Mouse (Mus musculus): ENCODE measurements around the gene Col25a1.

The Col25a1 gene

GRCm38 (mm10) chr3:130377786-130378185 lies 246.5 kb downstream of the Col25a1 start:
- DNase-seq (ENCODE audit: low read depth, low spot score), result no peak

- DNase-seq (ENCODE audit: low read depth, low spot score), result no peak
Observed at GRCm38 (mm10) chr3:130378626-130379025, 247.3 kb downstream of the Col25a1 start.

DNA sequence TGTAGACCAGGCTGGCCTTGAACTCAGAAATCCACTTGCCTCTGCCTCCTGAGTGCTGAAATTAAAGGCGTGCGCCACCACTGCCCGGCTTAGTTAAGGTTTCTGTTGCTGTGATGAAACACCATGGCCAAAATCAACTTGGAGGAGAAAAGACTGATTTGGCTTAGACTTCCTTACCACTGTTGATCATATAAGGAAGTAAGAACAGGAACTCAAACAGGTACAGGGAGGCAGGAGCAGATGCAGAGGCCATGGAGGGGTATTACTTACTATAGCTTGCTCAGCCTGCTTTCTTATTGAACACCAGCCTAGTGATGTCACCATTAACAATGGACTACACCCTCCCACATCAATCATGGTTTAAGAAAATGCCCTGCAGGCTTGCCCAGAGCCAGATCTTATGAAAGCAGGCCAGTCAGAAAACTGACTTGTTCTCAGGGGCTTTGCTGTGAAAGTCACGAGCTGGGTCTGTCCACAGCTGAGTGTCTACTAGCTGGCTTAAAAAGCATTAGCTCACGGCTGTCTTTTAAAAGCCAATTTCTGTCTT lies 249.1 kb downstream of the Col25a1 start:
- DNase-seq (ENCODE audit: low read depth, low spot score), result no peak

DNA sequence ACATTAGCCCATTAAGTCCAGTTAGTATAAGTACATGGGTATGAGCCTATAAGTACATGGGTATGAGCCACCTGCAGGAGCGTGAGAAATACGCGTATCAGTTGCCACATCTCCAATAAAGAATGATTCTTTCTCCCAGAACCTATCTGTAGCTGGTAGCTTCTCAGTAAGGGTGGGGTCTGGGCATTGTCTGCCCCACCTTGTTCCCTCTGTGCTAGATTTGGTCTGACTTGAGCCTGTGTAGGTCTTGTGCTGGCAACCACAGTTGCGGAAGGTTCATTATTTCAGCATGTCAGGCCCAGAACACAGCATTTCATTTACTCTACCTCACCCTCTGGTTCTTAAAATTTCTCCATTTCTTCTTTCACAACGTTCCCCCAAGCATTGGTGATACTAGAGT lies 250.4 kb downstream of the Col25a1 start:
- no peak for DNase-seq (ENCODE audit: low read depth, low spot score)

GRCm38 (mm10) chr3:130385856-130386255 lies 254.6 kb downstream of the Col25a1 start:
- DNase-seq (ENCODE audit: low read depth, low spot score), result no peak

DNA sequence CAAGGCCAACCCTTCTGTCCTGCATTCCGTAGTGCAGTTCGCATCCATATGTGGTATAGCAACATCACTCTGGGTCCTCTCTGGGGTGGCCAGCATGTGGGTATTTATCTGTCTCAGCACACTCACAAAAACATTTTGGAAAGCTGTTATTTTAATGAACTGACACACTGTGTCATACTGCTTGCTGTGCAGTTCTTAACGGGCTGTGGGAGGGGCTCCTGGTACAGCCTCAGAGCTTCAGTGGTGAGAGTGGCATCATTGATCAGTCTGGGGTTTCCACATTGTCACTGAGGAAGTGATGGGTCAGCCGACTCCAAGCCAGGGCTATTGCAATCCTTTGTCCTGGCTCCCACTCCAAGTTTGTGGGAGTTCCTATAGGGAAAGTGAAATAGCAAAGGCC lies 255.9 kb downstream of the Col25a1 start:
- no peak for DNase-seq (ENCODE audit: low read depth, low spot score)

- no peak for DNase-seq (ENCODE audit: low read depth, low spot score)
Observed at GRCm38 (mm10) chr3:130389261-130389975, 258.1 kb downstream of the Col25a1 start.

- no peak for DNase-seq (ENCODE audit: low read depth, low spot score)
Observed at GRCm38 (mm10) chr3:130396636-130397035, 265.3 kb downstream of the Col25a1 start.

- DNase-seq (ENCODE audit: low read depth, low spot score), result no peak
Observed at GRCm38 (mm10) chr3:130400716-130401559, 269.6 kb downstream of the Col25a1 start.

- no peak for DNase-seq (ENCODE audit: low read depth, low spot score)
Observed at GRCm38 (mm10) chr3:130401560-130401852, 270.2 kb downstream of the Col25a1 start.

DNA sequence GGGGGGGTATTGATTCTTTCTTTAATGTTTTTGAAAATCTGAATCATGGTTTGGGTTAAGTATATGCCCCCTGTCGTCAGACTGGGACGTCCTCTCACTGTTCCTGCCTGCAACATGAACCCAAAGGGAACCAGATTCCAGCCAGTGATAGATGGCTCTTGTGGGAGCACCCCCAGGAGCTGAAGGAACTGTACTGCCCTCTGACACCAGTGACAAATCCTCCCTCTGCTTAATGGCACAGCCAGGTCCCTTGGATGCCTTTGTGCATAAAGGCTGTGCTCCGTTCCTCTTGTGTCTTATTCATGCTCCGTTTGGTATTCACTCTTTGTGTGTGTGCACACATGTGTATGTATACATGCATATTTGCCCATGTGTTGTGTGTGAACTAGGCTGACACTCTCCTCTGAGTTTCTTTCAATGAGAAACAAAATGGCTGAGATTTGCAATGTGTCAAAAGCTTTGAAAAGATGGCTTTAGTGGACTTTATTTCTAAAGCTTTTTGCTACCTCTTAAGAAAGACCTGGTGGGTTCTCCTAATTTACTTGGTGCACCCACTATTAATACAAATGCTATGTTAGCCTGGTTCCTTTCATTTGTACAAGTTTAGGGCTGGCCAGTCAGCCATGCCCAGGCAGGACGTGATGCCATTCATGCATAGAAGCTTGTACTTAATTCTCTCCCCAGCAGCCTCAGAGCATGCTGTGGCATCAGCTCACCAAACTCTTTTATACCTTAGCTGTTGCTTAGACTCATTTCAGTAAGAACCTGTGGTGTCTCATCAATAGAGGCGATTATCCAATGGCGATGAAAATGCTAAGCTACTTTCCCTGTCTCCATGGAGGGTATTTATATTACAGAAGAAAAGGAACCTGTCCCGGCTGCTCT lies 273.5 kb downstream of the Col25a1 start:
- DNase-seq (ENCODE audit: low read depth, low spot score), result no peak

- no peak for DNase-seq (ENCODE audit: low read depth, low spot score)
Observed at GRCm38 (mm10) chr3:130407201-130407600, 275.9 kb downstream of the Col25a1 start.

GRCm38 (mm10) chr3:130413239-130413638 lies 281.9 kb downstream of the Col25a1 start:
- DNase-seq (ENCODE audit: low read depth, low spot score), result no peak

DNA sequence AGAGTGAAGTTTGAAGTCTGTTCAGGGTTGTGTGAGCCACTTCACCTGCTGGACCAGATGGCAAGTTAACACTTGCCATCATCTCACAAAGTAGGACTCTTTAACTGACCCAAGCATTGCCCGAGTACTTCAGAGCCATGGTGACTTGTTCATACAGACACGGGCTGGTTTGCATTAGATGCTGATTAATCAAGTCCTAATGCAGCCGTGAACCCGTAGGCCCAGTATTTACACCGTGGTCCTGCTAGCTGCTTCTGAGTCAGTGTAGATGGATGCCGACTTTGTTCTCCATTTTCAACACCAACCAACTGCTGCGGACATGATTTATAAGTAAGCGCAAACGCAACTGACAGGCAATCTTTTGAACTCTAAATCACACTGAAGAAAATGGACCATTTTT lies 287.6 kb downstream of the Col25a1 start:
- no peak for DNase-seq (ENCODE audit: low read depth, low spot score)

DNA sequence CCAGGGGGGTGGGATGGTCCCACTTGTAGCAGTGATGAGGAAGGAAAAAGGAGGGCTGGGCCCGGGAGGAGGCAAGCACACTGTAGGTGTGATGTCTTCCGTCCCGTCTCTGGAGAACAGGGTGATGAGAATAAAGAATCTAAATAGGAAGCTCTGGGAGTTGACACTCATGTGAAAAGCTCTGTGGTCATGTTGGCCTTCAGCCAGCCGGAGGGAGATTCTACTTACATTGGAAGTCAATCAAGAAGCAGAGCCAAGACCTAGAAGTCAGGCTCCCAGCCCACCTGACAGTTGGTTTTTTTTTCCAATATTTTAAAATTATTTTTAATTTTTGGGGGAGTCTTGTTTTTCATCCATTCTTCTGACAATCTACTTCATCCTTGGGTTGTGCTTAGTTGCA lies 297.5 kb downstream of the Col25a1 start:
- no peak for DNase-seq (ENCODE audit: low read depth, low spot score)

DNA sequence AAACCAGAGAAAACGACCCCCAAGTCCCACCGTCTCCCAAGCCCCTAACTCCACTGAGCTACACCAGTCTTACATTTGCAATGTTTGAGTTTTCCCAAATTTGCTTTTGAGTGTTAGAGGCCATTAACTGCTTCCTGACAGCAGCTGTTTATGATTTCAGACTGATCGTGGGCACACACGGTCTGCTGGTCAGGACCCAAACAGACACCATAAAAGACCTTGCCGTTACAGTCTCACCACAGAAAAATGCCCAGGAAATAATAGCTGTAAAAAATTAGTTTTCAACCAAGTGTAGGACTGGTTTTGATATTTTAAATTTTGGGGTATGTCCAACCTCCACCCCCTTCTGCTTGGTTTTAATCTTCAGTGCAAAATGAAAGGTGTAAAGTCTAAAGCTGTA lies 298.8 kb downstream of the Col25a1 start:
- no peak for DNase-seq (ENCODE audit: low read depth, low spot score)

DNA sequence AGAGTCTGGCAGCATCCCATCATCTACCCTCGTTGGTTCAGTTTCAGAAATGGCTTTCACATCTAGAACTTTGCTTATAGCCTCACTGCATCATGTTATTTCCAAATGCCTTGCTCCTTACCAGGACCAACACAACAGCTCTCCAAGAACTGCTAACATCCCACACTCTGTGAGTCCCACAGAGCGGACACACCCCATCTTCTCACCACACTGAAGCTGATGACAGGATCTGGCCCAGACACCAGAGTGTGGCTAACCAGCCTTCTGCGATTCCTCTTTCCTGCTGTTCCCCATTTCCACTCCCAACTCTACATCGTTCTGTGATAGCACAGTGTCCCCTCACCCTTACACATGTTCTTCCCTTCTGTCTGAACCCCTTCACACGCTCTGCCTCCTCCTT lies 301.5 kb downstream of the Col25a1 start:
- no peak for DNase-seq (ENCODE audit: low read depth, low spot score)

GRCm38 (mm10) chr3:130436956-130437355 lies 305.7 kb downstream of the Col25a1 start:
- DNase-seq (ENCODE audit: low read depth, low spot score), result no peak

- no peak for DNase-seq (ENCODE audit: low read depth, low spot score)
Observed at GRCm38 (mm10) chr3:130439767-130440166, 308.5 kb downstream of the Col25a1 start.

GRCm38 (mm10) chr3:130440689-130441088 lies 309.4 kb downstream of the Col25a1 start:
- DNase-seq (ENCODE audit: low read depth, low spot score), result no peak

- no peak for DNase-seq (ENCODE audit: low read depth, low spot score)
Observed at GRCm38 (mm10) chr3:130443842-130444627, 312.7 kb downstream of the Col25a1 start.

Measured in CD4-positive, CD25-positive, alpha-beta regulatory T cell, adult 2 months (primary cell).